Mouse (Mus musculus) liver, adult 2 months (tissue): ENCODE results near the gene Hand1. TPM values are rescaled to one million over a fixed set of nuclear protein-coding genes. Genes with fewer than 3 reads are reported as not detected.

Experiments used
- DNase-seq: peaks from one replicate; pipeline ENCODE4 v3.0.0-alpha.2; 2011; ENCODE audit warnings: low read depth, low spot score; ENCODE audit errors: extremely low read depth
- H3K27ac ChIP-seq: fragments of 200-500 bp; replicated peaks from 2 replicates; pipeline ENCODE4 v1.5.1; 2012; ENCODE audit warnings: low read depth, mild to moderate bottlenecking, control low read depth, inconsistent platforms, low read length; ENCODE audit not compliant: insufficient read depth
- H3K27me3 ChIP-seq: fragments of 200-500 bp; 2 replicates; pipeline ENCODE4 v1.6.1; 2012; ENCODE audit warnings: mild to moderate bottlenecking, moderate library complexity, low read length, inconsistent platforms; ENCODE audit not compliant: control insufficient read depth, insufficient read depth
- H3K36me3 ChIP-seq: fragments of 200-500 bp; 2 replicates; pipeline ENCODE4 v1.6.1; 2012; ENCODE audit warnings: low read length, inconsistent platforms; ENCODE audit not compliant: control insufficient read depth, insufficient read depth
- H3K4me1 ChIP-seq: fragments of 200-500 bp; 2 replicates; pipeline ENCODE4 v1.6.1; 2011; ENCODE audit warnings: low read length; ENCODE audit not compliant: control insufficient read depth, insufficient read depth
- H3K4me3 ChIP-seq: fragments of 200-500 bp; 2 replicates; pipeline ENCODE4 v1.5.1; 2011; ENCODE audit warnings: low read depth, mild to moderate bottlenecking, control low read depth, low read length, moderate library complexity; ENCODE audit not compliant: insufficient read depth
- H3K79me2 ChIP-seq: fragments of 200-500 bp; 2 replicates; pipeline ENCODE4 v1.6.1; 2012; ENCODE audit warnings: inconsistent platforms, mild to moderate bottlenecking, low read length, moderate library complexity; ENCODE audit not compliant: control insufficient read depth, insufficient read depth
- H3K9ac ChIP-seq: fragments of 200-500 bp; 2 replicates; pipeline ENCODE4 v1.6.1; 2012; ENCODE audit warnings: low read depth, mild to moderate bottlenecking, control low read depth, inconsistent platforms, low read length
- CTCF ChIP-seq: fragments of 200-500 bp; IDR thresholded peaks from 2 replicates; pipeline ENCODE4 v1.5.1; 2011; ENCODE audit warnings: low read depth, low read length, control low read depth
- POLR2A ChIP-seq: fragments of 200-500 bp; IDR thresholded peaks from 2 replicates; pipeline ENCODE4 v1.6.1; 2011; ENCODE audit warnings: low read length, control low read depth; ENCODE audit not compliant: insufficient read depth; ENCODE audit errors: extremely low read depth
- WGBS: fragments of 180-500 bp; shearing (Covaris S2); methylation state at CpG from one replicate; pipeline ENCODE4 v1.1.7; 2018; 5-methylcytosine and 5-hydroxymethylcytosine counted together
- polyA plus RNA-seq: library from polyadenylated mRNA; depleted of rRNA; stranded (reverse); fragments of >200 nt; gene quantifications from 2 replicates; pipeline ENCODE4 v1.2.3, GENCODE M21; 2012; rRNA removed
- total RNA-seq: library from RNA; depleted of rRNA; stranded (reverse); fragments of >200 nt; gene quantifications from 2 replicates; pipeline ENCODE4 v1.2.3, GENCODE M21; 2014; rRNA removed

The Hand1 gene
- total and polyA plus RNA-seq, 2 experiments = not detected

- Histone ChIP-seq H3K27me3 (no peaks in the 10 kb centered on the region), H3K4me3 (no peak overlapping the region), H3K27ac (no peak overlapping the region), H3K4me1 (no peaks in the 10 kb centered on the region), H3K79me2 (no peaks in the 10 kb centered on the region), H3K9ac (no peak overlapping the region), H3K36me3 (no peaks in the 10 kb centered on the region)
- no peak for DNase-seq
- TF ChIP-seq POLR2A = no peak
- no peak for TF ChIP-seq CTCF
- 78% methylated on average over 18 of the region's 18 CpGs for WGBS
Measured at GRCm38 (mm10) chr11:57786616-57787418, 45.8 kb downstream of the Hand1 start.

GRCm38 (mm10) chr11:57779824-57780223 lies 52.8 kb downstream of the Hand1 start:
- TF ChIP-seq CTCF (no peak), POLR2A (no peak)
- no peak overlapping the region for H3K27ac ChIP-seq
- WGBS = 90% methylated on average over 14 of the region's 14 CpGs

More at GRCm38 (mm10) chr11:57779824-57780223, 52.8 kb downstream of the Hand1 start:
- Histone ChIP-seq H3K79me2 (no peaks in the 10 kb centered on the region), H3K36me3 (no peaks in the 10 kb centered on the region), H3K4me3 (no peak overlapping the region), H3K27me3 (no peaks in the 10 kb centered on the region), H3K4me1 (no peaks in the 10 kb centered on the region), H3K9ac (no peak overlapping the region)
- DNase-seq = no peak

Other genes starting within 250 kb of the Hand1 start
- gene Galnt10, start 187.4 kb downstream of the Hand1 start, total RNA-seq = 2.5 and 3.9 TPM in 2 replicates
- 3.2 and 3.9 TPM in 2 replicates for gene Galnt10, start 187.4 kb downstream of the Hand1 start, polyA plus RNA-seq
- gene Sap30l, start 31.2 kb downstream of the Hand1 start, total RNA-seq = 22.4 and 24.3 TPM in 2 replicates
- 24.5 and 30.1 TPM in 2 replicates for gene Sap30l, start 31.2 kb downstream of the Hand1 start, polyA plus RNA-seq
- 19.7 and 31.4 TPM in 2 replicates for gene Larp1, start 176.2 kb upstream of the Hand1 start, total RNA-seq
- gene Larp1, start 176.2 kb upstream of the Hand1 start, polyA plus RNA-seq = 34.7 and 39.8 TPM in 2 replicates